Mouse (Mus musculus) ZHBTc4 (cell line): Measurements from ENCODE around the gene Hspb7.

Source experiments
- DNase-seq: peaks from one replicate; pipeline ENCODE4 v3.0.0-alpha.2; 2011; ENCODE audit warnings: low read depth, low spot score

The Hspb7 gene

DNA sequence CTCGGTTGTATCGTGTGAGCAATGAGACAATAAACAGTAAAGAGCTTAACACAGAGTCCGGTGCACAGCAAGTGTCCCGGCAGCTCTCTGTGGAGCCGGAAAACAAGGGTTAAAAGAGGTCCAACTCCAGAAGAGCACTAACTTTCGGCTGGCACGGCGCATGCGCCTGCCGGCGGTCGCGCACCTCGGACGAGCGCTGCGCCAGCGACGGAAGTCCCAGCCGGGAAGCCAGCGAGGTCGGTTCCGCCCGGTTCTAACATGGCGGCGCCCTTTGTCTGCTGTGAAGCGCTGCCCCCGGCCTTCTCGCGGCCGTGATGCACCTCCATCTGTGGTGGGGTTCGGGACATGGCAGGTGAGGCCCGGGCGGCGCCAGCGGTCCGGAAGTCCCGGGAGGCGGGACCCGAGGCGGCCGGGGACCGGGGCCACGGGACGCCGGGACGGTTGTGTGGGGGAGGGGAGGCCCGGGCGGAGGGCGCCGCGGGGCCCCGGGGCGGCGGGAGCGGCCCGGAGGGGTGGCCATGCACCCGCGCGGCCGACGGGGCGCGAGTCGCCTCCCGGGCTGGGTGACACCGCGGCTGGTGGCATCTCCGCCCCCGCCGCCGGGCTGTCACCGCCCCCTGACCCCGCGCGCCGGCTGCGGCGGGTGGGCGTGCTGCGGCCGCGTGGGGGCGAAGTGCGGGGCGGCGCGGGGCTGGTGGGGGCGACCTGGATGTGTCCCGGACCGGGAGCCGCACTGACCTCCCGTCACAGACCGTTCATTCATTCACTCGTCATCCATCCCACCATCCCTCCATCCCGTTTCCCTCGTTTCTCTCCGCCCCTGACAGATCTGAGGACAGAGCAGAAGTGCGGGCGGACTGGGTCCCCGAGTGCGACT, 24.1 kb downstream of the Hspb7 start, which contains the start of gene Zbtb17:
TSS of gene Zbtb17 (plus strand) at position 204 of the 877 bp plus-strand sequence.
- DNase-seq, result peak; percentile 95

DNA sequence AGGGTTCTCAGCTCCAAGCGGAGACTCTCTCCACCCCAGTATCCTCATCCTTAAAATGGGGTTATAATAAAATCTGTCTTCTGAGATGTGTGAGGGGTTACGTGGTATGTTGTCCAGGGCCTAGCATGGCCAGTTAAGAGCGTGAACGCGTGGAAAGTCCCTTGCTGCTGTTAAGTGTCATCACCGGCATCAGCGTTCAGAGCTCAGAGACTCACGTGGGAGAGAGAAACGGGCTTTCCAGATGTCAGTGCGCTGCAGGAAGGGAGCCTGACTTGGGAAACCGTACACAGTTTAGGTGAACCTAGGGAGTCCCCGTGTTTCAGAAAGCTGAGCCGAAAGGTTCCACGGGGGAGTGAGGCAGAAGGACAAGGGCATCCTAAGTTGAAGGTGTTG, 24.7 kb downstream of the Hspb7 start:
- DNase-seq, result no peak

DNA sequence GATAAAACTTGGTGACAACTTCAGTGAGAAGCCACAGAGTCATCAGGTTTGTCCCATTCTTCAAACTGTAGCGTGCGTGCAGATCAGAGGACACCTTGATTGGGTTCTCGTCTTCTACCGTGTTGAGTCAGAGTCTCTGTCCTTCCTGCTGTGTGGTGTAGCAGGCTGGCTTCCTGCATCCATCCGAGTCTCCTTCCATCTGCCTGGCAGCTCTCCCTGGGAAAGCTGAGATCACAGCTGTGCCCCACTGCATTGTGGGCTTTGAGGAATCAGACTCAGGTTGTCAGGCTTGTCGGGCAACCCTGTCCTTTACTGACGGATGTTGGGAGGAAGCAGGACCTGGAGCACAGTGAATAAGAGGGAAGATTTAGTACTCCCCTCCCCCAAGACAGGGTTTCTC, 25.6 kb downstream of the Hspb7 start:
- DNase-seq, result no peak

DNA sequence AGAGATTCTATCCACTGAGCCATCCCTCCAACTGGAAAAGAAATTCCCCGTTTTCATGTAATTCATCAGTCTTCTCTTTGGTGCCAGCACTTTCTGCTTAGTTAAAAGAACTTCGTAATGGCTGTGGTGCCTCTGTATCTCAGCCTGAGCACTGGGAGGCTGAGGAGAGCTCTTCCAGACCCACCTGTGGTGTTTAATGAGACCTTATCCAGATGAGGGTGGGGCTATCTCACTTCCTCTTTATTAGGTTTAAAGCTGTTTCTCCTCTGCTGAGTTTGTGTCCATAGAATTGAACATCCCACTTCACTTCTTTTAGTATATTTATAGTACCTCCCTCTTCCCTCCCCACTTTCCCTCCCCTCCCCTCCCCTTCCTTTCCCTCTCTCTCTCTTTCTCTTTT, 30.7 kb downstream of the Hspb7 start:
- DNase-seq, result no peak

DNA sequence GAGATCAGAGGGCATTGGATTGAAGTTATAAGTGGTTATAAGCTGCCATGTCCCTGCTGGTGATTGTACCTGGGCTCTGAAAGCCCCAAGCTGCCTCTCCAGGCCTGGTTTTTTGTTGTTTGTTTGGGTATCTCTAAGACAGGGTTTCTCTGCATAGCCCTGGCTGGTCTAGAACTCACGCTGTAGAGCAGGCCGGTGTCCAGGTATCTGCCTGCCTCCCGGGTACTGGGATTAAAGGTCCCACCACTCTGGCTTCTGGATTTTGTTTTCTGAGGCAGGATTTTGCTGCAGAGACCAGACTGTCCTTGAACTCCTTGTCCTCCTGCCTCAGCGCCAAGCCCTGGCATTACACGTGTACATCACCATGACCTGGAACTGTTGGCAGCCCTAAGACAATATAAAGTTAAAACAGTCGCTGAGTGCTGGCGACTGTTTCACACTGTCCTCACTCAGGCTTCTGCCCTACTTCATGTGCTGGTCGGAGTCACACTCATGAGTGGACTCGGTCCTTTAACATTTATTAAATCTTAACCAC, 31.4 kb downstream of the Hspb7 start:
- DNase-seq, result no peak

DNA sequence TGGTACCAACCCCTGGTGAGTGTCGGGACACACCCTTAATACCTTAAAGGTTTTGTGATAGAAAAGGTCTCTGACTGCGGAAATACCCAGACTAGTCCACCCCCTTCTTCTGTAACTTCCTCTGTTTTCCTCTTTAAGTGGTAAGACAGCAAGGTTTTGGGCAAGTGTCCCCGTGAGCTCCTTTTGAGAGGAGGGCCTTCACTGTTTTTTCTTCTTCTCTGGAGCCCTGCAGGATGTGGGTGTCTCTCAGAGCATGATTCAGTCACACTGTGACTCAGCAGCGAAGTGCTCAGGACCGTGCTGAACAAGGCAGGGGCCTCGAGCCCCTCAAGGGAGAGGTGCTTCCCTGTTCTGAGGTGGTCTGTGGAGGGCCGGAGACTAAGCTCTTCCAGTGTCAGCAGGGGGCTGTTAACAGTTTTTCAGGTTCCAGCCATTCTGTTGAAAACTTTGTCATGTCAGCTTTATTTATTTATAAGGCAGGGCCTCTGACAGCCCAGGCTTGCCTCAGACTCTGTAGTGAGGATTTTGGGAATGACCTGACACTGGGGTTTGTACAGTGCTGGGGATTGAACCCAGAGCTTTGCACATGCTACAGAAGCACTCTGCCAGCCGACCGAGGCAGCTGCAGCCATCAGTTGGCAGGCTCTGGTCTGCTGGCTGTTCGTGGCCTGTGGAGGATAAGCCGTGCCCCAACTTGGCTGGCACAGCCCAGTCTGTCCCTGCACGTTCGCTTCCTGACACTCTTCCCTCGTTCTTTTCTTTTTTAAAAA, 34.2 kb downstream of the Hspb7 start:
- no peak for DNase-seq

DNA sequence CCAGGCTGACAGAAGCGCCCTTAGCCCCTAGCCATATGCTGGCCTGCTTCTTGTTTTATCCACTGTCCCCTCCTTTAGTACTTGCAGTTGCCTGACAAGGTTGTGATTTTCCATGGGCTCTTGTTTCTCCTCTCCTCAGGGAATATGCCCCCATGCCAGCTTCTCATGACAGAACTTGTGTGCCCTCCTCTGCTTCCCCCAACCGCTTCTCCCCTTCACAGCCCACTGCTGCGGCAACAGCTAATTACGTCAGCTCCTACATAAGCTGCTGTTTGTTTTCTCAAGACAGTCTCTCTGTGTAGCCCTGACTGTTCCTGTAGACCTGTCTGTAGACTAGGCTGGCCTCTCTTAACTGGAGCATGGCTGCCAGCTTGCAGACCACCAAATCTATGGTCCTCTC, 34.9 kb downstream of the Hspb7 start:
- no peak for DNase-seq

DNA sequence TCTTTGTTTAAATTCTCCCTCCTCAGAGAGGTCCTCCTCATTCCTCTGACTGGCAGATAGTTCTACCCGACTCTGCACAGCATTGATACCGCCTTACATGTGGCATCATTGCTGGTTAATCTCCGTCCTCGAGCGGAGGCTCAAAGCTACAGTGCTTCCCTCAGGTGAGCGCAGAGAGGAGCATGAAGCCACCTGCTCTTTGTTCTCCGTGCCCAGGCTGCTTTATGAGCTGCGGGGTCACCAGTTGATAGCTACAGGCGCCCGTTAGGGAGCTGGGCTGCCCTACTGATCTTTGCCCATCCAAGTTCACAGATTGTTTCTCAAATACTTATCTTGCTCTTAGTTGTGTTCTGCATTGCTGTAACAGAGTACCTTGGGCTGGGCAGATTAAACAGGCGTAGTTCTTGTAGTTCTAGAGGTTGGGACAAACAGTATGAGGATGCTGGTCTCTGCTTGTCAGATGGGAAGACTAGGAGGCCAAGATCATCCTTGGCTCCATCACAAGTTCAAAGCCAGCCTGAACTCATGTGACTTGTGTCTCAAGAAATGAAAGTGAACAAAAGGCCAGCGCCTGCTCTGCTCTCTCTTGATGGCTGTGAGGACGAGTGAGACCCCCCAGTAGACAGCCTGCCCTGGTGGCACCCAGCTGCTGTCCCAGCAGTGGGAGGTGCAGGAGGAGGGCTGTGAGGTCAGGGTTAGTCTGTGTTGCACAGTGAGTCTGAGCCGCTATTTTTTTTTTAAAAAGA, 35.8 kb downstream of the Hspb7 start:
- no peak for DNase-seq

DNA sequence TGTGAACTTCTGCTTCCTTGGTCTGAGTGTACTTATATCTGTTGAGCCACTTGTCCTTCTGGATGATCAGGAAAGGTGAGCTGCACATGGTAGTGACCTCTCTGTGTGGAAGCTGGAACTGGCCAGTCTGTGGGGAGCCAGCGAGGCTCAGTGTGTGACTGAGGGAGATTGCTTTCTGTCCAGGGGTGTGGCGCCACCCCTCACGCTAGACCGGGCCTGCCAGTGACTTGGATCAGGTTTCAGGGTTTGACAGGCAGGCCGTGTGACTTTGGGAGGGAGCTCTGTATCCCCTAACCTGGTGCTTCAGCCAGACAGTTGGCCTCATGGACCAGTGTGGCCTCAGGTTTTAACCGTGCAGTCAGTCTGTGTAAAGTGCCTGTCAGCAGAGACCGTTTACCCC, 37.7 kb downstream of the Hspb7 start:
- DNase-seq, result no peak

DNA sequence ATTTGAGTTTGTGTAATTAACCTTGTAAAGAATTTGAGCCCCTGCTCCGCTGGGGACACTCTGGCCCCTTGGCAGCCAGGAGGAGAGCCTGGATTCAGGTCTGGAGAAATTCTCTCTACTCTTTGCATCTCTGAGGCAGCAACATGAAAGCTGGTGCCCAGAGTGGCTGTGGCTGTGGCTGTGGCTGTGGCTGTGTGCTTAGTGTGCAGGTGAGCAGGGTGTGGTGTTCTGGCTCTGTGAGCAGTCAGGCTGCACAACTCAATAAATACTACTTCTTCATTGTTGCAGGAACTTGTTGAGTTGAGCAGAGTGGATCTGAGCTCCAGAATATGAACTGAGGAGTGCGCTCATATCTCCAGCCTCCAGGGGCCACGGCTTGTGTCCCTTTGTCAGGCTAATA, 38.3 kb downstream of the Hspb7 start:
- DNase-seq, result no peak

DNA sequence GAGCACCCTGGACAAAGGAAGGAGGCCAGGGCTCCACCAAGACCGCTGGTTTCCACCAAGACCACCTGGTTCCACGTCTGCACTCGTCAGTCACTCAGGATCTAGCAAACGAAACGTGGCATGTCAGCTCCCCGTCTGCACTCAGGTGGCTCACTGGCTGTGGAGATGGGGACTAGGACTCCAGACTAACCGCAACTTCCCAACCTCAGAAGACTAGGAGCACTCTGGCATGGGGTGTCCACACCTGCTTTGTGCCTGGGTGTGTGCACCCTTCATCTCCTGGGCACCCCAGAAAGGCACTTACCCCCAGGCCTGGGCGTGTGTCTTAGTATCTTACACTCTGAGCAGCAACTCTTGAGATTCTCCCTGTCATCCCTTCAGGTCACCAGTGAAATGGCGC, 39.2 kb downstream of the Hspb7 start:
- no peak for DNase-seq

DNA sequence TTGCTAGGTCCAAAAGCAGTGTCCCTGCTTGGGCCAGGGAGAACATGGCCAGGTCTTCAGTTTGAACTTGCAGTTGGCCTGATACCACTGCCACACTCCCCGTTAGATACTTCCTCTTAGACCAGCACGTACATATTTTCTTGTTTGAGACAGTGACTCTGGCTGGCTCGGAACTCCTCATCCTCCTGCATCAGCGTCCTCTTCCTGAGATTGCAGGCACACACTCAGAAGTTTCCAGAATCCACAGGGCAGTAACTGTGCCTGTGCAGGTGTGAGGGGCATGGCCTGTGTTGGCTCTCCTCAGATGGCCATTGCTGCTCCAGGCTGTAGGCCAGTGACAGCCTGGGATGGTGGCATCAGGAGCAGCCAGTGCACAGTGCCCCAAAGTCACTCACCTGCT, 39.9 kb downstream of the Hspb7 start:
- no peak for DNase-seq

DNA sequence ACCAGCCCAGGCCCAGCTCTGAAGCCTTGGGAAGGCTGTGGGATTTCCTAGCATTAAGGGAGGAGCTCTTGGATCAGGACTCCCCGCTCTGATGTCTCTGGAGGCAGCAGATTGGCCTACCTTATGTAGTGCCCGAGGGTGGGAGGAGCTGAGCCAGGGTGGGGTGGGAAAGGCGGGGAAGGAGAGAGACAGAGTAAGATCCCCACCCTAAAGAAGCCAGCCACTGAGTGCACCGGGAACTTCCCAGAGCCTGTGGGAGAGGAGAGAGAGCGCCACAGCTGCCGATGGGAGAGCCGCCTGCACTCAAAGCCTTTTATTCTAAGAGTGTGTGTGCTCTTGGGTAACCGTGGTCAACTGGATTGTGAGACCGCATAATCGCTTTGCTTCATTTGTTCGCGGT, 40.5 kb downstream of the Hspb7 start:
- DNase-seq, result peak; percentile 63

DNA sequence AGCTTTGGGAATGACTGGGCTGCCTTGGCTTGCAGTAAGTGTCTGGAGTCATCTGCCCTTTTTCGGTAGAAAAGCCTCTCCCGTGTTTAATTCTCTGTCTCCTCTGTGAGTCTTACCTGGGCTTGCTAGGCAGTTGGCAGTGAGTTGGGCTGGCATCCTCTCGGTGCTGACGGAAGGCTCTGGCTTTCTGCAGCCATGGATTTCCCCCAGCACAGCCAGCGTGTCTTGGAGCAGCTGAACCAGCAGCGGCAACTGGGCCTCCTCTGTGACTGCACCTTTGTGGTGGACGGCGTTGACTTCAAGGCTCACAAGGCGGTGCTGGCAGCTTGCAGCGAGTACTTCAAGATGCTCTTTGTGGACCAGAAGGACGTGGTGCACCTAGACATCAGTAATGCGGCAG, 41.0 kb downstream of the Hspb7 start:
- DNase-seq, result no peak

DNA sequence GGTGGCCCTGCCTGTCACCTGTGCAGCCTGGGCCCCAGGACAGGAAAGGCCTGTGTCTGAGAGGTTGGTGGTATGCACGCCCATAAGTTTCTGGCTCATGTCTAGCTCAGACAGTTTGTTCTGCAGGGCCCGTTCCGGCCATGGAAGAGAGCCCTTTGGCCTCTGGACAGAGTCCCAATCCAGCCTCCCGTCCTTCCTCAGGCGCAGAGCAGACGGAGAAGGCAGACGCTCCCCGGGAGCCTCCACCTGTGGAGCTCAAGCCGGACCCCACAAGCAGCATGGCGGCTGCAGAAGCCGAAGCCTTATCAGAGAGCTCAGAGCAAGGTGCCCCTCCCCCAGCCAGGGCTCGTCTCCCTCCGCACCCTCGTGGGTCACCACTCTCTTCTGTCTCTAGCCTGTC, 42.9 kb downstream of the Hspb7 start:
- DNase-seq, result no peak

DNA sequence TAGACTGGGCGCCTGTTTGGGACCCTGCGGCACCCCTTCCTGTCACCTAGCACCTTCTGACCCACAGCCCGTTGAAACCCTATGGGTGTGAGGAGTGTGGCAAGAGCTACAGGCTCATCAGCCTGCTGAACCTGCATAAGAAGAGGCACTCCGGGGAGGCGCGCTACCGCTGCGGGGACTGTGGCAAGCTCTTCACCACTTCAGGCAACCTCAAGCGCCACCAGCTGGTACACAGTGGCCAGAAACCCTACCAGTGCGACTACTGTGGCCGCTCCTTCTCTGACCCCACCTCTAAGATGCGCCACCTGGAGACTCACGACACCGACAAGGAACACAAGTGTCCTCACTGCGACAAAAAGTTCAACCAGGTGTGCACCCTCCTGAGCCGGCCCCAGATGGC, 44.1 kb downstream of the Hspb7 start:
- peak; percentile 81 for DNase-seq

DNA sequence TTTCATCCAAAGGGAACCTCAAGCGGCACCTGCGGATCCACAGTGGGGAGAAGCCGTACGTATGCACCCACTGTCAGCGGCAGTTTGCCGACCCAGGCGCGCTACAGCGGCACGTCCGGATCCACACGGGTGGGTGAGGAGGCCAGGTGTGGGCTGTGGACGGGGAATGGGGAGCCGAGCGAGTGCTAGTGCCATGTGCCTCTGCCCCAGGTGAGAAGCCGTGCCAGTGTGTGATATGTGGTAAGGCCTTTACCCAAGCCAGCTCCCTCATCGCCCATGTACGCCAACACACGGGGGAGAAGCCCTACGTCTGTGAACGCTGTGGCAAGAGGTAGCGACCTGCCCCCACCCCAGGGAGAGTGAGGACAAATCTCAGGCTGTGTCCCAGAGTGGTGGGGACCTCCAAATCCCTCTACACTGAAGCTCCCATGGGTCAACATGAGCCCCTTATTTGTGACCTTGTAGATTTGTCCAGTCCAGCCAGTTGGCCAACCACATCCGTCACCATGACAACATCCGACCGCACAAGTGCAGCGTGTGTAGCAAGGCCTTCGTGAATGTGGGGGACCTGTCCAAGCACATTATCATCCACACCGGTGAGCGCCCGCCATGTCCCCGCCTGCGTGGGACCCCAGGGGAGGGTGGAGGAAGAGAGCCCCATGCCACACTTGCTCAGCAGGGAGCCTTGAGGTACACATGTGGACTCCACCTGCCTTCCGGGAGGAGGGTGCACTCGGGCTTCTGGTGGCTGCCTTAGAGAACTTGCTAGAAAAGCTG, 45.1 kb downstream of the Hspb7 start:
- no peak for DNase-seq

DNA sequence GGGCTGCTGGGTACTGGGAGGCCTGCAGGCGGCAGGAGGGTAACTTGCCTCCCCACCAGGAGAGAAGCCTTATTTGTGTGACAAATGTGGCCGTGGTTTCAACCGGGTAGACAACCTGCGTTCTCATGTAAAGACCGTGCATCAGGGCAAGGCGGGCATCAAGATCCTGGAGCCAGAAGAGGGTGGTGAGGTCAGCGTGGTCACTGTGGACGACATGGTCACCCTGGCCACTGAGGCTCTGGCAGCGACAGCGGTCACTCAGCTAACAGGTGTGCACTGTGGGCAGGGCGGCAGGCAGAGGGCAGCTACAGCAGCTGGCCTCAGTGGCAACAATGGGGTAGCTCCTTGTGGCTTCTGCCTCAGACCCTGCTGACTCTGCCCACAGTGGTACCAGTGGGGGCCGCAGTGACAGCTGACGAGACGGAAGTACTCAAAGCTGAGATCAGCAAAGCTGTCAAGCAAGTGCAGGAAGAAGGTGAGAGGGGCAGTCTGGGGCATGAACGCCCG, 45.8 kb downstream of the Hspb7 start:
- no peak for DNase-seq

DNA sequence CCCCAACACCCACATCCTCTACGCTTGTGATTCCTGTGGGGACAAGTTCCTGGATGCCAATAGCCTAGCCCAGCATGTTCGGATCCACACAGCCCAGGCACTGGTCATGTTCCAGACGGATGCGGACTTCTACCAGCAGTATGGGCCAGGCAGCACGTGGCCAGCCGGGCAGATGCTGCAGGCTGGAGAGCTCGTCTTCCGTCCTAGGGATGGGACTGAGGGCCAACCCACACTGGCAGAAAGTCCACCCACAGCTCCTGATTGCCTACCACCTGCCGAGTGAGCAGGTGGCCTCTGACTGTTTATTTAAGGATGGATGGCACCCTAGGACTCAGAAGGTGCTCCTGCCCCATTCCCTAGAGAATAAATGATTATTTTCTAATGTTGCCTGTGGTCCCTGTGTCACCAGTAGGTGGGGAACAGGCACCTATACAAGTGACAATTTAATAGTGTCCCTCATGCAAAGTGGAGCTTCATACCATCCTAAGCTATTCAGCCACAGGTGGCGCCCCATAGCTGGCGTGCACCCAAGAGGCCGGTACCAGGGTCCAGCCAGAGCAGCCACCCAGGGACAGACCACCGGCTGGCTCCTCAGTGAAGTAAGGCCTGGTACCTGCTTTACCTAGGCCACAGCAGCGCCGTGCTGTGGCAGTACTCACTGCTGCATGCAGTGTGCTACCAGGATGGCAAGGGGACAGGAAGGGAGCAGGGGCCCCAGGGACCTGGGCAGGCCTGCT, 46.4 kb downstream of the Hspb7 start:
- DNase-seq, result no peak

DNA sequence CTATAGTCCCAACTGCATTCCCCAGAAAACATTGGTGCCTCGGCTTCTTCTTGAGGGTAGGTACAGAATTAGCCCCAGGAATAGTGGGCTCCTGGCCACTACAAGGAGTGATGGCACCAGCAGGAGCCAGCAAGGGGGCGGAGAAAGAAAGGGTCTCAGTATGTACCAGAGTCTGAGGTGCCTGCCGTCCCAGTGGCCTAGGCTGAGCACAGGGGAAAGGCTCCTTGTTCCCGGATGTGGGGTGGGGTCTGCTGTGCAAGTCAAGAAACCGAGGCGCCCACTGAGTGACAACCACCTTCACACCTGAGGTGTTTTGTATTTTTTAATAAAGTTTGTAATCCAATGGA, 47.0 kb downstream of the Hspb7 start:
- no peak for DNase-seq
